Mouse (Mus musculus): Measurements from ENCODE around the gene Drc3.

- TF ChIP-seq CTCF (IDR thresholded peaks at IDR 0.05; ENCODE audit: control insufficient read depth, insufficient read depth, insufficient replicate concordance, low read depth, low read length): no peak
- no peak for TF ChIP-seq POLR2A (IDR thresholded peaks at IDR 0.05; ENCODE audit: control insufficient read depth, low read depth, low read length)
Observed at GRCm38 (mm10) chr11:60339361-60339760, 13.8 kb upstream of the Drc3 start.

All from testis, adult 2 months (tissue).